Mouse (Mus musculus): ENCODE results near the gene Ncam2.
"Not testable (repeated sequence)": the region's sequence is repeated elsewhere in the genome, so short reads cannot be mapped to it uniquely, and the experiment has no call there.

The Ncam2 gene

DNA sequence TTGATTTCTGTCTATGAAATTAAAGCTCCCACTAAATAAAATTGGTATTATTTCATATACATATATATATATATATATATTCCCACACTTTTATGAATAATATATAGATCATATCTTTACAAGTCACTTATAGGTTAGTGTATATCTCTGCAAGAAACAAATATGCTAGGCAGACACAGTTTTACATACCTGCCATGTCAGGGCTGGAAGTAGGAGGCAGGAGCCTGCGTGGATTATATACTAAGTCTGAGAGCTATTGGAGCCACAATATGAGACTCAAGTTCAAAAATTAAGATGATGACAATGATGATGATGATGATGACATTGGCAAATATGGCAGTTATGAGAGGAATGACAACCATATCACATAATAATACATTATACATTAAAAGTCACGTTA is 85.4 kb downstream of the Ncam2 start:
- DNase-seq (ENCODE audit: extremely low read depth, low read depth, low spot score): no peak

DNA sequence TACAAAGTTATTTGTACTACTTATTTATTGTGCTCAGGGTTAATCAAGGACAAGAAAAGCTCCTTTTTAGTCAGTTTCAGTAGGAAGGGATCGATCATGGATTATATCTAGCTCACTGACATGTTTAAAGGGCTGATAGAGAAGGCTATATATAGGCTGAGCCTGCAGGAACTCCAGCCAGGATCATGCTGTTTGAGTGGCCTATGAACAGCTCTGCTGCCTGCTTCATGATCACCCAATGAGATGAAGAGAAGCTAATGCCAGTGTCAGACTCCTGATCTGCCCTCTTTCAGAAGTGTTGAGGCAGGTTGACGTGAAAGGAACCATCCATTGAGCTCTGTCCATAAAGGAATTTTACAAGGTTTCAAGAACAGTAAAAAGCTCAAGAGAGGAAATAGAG is 103.3 kb downstream of the Ncam2 start:
- no peak for DNase-seq (ENCODE audit: extremely low read depth, low read depth, low spot score)

DNA sequence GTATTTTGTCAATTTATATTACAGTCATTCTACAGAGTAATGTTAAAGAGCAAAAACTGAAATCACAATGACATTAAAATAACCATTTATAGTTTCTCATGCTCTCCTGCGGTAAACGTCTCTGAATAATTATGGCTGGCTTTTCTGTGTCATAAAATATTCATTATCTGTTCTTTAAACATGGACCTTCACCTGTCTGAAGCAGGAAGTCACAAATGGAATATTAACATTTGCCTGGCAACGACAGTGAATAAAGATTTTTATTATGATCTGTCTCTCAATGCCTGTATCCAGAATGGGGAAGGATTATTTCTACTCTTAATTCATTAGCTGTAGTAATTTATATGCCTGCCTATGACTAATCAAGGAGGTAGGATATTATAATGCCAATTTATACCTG is 108.7 kb downstream of the Ncam2 start:
- DNase-seq (ENCODE audit: extremely low read depth, low read depth, low spot score): no peak

DNA sequence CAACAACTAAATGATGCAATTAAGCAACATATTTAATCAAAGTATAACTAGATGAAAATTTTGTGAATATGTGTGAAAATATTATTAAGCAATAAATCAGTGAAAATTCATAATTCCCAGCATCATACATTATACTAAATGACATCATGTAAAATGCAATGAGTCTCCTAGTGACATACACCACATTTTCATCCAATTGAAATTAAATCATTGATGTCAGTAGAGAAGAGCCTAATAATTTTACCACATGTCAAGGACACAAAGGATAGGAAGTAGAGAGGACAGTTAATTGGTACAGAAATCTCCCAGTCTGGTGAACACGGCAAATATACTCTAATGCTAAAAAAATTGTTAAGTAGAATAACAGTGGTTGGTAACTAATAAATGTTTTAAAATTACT is 118.5 kb downstream of the Ncam2 start:
- no peak for DNase-seq (ENCODE audit: extremely low read depth, low read depth, low spot score)

DNA sequence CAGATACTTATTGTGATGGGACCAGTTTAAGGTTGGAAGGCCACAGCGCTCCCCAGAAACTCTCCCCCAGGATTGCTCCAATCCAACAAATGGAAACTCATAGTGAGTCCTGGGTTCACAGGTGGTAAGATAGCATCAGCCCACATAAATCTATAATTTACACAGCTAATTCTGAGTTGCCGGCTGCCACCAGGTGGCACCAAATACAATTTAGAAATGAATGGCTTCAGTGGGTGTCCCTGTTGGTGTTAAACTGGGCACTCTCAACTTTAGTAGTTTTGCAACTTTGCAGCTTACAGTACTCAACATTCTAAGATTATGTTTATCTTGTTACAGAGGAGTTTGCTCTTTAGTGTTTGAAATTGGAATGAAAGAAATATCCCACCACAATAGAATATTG is 130.0 kb downstream of the Ncam2 start:
- DNase-seq (ENCODE audit: extremely low read depth, low read depth, low spot score): no peak

DNA sequence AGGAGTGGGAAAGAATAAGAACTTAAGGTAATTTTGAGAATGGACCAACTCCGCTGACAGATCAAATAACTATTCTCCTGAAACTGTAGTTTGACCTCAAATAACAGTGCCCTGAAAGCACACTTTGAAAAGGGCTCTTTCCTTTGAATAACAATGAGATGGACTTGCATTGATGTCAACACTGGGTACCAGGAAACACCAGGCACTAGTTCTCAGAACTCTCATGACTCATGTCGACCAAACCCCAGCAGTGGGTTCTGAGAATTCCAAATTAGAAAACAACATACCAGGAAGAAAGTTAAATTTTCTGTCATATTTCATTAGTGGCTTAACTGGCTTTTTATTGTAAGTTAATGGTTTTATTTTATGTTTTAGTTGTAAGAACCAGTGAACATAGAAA is 165.4 kb downstream of the Ncam2 start:
- DNase-seq (ENCODE audit: extremely low read depth, low read depth, low spot score): no peak

DNA sequence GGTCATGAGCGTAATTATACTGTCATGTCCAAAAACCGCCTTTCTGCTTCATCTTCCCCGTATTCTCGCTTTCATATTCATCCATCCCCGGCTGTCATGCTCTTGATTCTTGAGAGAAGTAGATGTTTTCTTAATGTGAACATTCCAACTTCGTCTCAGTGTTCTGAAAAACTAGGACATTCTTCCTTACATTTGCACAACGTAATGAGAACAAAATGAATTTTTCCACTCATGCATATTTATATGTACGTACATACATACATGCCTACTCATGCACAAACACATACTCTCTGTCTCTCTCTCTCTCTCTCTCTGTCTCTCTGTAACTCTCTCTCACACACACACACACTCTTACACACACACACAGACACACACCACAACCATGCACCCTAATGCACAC is 173.7 kb downstream of the Ncam2 start:
- DNase-seq (ENCODE audit: extremely low read depth, low read depth, low spot score): no peak

DNA sequence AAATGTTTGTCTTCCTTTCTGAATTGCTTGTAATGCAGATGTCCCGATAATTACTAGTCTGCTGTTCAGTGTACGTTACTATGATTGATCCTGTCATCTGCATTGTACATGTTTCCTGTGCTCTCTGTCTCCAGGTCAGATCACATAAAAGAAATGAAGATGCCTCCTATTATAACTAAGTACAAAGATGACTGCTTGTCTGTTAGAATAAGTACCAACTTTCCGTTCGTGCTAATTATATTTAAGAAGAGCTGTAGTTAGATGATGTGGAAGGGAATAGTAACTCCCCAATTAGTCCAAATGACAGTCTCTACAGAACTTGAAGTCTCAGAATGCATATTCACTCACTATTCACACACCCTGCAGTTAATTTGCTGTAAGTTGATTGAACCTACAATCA is 179.9 kb downstream of the Ncam2 start:
- DNase-seq (ENCODE audit: extremely low read depth, low read depth, low spot score): no peak

DNA sequence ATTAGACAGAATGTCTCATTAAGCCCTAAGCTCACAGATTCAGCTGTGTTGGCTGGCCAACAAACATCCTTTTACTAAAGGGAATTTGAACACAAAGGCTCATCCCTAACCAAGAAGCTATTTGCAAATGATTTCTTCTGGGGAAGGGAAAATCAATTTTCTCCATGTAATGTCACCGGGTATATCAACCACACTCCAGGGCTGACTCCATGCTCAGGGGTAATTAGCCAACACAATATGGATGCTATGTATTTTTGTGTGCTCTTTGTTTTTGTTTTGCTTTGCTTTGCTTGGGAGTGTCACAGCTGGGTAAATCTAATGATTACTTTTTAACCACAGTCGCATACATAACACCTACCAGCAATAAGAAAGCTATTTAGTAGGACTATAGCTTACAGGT is 188.1 kb downstream of the Ncam2 start:
- DNase-seq (ENCODE audit: extremely low read depth, low read depth, low spot score): no peak

DNA sequence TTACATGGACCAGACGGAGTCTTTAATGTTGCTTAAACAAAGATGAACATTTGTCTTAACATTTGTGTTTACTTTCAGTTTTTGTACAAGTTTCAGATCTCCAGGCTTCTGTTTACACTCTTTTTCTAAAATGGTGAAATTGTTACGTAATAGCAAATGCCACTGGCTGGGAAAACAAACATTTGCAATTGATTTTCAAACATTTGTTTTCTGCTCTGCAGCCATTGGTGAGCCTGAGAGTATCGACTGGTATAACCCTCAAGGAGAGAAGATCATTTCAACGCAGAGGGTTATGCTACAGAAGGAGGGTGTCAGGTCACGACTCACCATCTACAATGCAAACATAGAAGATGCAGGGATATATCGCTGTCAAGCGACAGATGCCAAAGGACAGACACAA is 234.1 kb downstream of the Ncam2 start:
- no peak for DNase-seq (ENCODE audit: extremely low read depth, low read depth, low spot score)

DNA sequence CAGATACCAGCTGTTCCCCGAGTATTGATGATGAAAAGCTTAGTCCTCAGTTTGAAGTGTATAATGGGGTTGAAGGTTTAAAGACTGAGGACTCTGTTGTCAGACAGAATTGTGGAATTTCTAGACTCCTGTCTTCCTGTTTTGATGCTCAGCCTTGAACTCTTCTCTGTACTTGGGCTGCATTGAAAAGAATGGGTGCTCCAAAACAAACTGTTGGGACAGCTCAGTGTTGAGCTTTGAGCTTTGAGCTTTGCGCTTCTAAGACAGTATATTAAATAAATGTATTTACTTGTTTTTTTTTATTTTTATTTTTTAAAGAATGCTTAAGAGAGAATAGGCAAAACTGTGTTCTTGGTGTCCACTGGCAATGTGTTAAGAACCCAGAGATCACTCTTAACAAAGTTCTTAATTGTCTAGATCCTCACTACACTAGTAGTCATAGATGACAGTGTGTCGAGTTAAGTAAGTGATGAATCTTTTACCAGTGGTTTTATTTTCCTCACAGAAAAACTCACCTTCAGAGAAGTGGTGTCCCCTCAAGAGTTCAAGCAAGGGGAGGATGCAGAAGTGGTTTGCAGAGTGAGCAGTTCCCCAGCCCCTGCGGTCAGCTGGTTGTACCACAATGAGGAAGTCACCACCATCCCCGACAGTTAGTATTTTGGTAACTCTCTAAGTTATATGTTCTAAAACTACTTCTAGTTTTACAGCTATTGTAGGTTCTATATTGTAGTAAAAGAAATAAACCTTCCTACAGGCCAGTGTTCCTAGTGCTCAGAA is 236.8 kb downstream of the Ncam2 start:
- no peak for DNase-seq (ENCODE audit: extremely low read depth, low read depth, low spot score)

DNA sequence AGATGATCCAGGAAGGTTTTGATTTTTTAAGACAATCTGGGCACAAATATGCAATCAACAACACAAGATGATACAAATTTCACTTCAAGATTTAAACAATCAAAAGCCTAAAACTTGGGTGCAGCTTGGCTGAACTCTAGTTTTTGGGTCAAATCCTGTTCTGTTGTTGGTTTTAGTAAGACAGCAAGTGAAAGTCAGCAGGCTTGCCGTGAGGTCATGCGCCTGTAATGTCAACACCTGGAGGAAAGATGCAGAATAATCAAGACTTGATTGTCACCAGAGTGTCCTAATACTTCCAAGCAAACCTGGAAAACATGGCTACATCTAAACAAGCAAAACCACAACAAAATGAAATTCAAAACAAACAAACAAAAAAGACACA is 237.4 kb downstream of the Ncam2 start:
- no peak for DNase-seq (ENCODE audit: extremely low read depth, low read depth, low spot score)

DNA sequence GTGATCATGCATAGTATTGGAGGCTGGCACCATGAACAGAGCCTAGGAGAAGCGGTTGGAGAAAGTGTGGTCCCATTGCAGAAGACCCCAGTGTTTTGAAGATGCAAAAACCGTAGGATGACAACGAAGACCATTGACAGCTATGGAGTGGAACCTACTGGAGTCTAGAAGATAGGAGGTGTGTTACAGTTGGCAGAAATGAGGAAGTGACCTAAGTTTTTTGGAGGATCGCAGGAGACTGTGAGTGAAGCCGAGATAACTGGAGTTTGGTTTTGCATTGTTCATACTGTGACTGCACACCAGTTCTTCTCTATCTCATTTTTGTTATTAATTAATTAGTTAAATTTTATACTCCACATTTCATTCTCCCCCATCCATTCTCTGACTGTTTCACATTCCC is 250.4 kb downstream of the Ncam2 start:
- DNase-seq (ENCODE audit: extremely low read depth, low read depth, low spot score): no peak

DNA sequence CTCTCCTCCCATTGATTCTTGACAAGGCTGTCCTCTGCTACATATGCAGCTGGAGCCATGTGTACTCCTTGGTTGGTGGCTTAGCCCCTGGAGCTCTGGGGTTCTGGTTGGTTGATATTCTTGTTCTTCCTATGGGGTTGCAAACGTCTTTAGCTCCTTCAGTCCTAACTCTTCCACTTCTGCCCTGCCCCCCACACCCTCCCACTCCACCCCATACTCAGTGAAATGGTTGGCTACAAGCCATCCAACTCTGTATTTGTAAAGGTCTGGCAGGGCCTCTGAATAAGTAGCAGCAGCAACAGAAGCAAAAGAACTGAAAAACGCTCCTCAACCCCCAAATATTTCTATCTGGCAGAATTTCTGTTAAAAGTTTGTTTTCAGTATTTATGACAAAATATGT is 252.5 kb downstream of the Ncam2 start:
- no peak for DNase-seq (ENCODE audit: extremely low read depth, low read depth, low spot score)

DNA sequence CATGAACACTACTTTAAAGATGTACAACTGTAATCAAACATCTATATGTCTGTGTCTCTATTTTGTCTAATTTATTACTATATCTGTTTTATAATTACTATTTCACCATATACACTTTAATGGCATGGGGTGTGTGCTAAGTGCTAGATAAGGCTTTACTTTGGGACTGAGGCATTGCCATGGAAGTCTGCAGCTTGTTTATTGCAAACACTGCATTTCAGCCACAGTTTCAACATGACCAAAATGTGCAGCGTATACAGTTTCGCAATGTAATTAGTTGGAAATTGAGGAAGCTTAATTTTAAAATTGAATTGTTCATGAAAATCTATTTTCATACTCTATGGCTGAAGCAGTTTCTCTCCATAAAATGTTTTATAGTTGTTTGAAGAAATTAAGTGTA is 254.0 kb downstream of the Ncam2 start:
- no peak for DNase-seq (ENCODE audit: extremely low read depth, low read depth, low spot score)

DNA sequence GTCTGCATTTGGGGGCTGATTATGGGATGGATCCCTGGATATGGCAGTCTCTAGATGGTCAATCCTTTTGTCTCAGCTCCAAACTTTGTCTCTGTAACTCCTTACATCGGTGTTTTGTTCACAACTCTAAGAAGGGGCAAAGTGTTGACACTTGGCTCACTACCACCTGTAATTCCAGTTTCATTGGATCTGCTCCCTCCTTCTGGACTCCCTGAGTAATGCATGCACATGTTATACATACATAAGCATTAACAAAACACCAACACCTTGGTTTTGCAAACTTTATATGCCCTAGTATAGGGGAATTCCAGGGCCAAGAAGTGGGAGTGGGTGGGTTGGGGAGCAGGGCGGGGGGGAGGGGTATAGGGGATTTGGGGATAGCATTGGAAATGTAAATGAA is 262.2 kb downstream of the Ncam2 start:
- not testable (repeated sequence) for DNase-seq (ENCODE audit: extremely low read depth, low read depth, low spot score)

DNA sequence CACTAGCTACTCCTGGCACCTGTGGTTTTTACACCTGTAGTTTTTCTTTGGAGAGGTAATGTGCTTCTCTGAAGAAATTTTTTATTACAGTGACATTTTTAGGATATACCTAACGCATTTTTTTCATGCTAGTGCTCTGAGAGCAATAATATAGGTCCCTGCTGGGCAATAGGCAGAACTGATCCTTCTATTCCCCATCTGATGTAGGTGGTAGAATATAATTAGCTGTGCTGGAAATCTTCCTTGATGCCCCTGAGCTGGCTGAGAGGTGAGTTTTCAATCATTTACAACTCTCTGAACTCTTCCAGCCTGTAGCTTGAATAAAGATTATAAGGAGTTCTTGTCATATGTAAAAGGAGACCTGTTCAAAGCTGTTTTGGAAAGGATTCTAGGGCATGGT is 272.4 kb downstream of the Ncam2 start:
- no peak for DNase-seq (ENCODE audit: extremely low read depth, low read depth, low spot score)

DNA sequence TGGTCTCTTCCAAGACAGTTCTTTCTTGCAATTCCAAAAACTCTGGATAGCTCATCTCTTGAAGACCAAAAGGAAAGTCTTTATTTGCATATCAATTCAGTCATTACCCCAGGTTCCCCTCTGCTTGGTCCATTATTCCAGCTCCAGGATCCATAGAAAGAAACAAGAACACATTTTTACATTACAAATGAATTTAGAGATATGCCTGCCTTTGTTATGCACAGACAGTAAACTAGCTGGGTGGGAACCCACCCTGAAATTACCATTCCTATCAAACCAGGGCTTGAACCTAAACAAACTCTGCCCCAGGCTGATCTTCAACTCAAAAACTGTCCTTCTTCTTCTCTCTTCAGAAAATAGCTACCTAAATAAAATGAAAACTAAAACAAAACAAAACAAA is 280.6 kb downstream of the Ncam2 start:
- no peak for DNase-seq (ENCODE audit: extremely low read depth, low read depth, low spot score)

DNA sequence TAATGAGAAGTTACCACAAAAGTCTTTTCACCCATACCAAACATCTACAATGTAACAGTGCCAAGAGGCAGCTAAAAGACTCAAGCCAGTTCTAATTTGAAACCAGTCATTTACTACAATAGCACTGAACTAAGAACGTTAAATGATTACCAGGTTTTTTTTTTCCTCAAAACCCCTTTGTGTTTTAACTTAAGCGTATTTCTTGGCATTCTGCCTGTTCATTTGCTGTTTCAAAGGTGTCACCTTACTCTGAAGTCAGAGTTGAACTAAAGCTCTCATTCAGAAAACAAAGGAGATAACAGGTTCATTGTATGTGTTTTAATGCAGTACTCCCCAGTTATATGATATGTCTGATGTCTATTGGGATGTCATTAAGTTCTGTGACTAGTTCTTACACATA is 295.6 kb downstream of the Ncam2 start:
- DNase-seq (ENCODE audit: extremely low read depth, low read depth, low spot score): no peak

DNA sequence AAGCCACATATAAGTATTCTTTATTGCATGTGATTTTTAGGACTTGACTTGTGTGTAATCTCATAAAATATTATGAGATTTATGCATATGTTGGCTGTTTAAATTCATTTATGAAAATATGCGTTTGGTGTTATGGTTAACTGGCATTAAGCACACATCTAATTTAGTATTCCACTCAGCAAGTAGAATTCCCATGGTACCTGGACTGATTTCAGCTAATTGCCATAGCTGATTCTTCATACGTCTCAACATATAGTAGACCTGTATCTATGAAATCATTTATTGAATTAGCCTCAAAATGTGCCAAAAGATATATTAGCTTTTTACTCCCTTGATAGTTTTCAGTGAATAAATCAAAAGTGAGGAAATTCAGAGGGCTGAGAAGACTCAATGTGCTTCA is 302.1 kb downstream of the Ncam2 start:
- DNase-seq (ENCODE audit: extremely low read depth, low read depth, low spot score): no peak

DNA sequence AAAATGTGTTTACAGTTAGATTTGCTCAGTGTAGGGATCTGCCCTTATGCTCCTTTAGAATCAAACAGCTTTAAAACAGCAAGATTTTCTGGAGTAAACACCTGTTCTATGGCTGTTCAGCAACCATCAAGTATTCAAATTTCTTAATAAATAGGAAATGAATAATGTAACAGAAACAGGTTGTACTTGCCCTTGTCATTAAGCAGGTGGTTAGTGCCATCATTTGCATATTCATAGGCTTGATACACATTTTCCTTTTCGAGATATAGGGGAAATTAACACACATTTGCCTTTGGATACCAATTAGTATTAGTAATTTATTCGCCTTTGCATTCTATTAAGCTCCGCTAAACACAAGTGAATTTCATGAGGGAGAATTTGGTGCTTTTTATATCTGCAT is 335.7 kb downstream of the Ncam2 start:
- DNase-seq (ENCODE audit: extremely low read depth, low read depth, low spot score): no peak

DNA sequence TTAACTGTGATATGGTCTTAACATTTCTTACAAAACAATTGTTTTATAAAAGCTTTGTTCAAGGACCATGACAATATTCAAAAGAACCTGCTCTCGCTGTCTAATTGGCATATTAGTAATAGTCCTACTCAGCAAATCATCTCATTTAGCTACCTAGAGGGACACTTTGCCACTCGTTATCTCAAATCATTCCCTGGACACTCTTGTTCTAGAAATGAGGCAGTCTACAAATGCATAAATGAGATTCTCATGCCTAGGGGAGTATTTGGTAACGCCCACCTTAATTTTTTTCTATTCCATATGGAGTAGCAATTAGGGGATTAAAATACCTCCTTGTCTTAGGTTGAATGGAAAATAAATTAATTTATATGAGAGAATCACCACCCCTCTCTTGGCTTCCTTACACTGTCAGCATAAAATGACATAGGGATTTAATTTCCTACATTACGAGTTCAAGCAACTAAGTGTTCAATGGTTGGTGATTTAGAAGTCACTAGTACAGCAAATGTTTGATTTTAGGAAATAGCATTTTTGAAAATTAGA is 387.1 kb downstream of the Ncam2 start:
- DNase-seq (ENCODE audit: extremely low read depth, low read depth, low spot score): no peak

DNA sequence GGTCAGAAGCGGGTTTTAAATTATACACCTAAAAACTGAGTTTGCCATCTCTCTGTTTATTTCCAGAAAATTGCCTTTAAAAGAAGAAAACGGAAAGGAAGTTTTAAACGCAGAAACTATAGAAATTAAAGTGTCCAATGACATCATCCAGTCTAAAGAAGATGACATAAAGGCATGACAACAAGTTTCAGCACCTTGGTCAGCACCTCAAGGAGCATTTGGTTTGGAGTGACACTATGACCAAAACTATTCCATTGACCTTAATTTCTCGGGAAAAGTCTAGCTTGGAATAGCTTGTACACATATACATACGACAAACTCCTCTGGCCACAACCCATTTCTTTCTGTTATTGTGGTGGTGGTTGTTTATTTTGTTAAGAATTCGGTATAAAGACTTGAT is 422.8 kb downstream of the Ncam2 start:
- DNase-seq (ENCODE audit: extremely low read depth, low read depth, low spot score): no peak
